Mouse (Mus musculus): Measurements from ENCODE around the gene Fam129c. TPM values are rescaled to one million over a fixed set of nuclear protein-coding genes. Genes with fewer than 3 reads are reported as not detected.

Fam129c gene
- polyA plus RNA-seq, 1 experiment = 2.4 TPM

- peak overlapping the region; percentile 55 for H3ac ChIP-seq (ENCODE audit: control insufficient read depth, insufficient read length, low read depth)
- H3K79me2 ChIP-seq (ENCODE audit: control insufficient read depth, insufficient read depth) = no peaks in the 10 kb centered on the region
- H3K27me3 ChIP-seq (ENCODE audit: control insufficient read depth, insufficient read depth, insufficient read length) = no peaks in the 10 kb centered on the region
- TF ChIP-seq USF1 (IDR thresholded peaks at IDR 0.05; ENCODE audit: low read depth) = no peak
- TF ChIP-seq MAX (IDR thresholded peaks at IDR 0.05) = no peak
- H3K4me3 ChIP-seq (ENCODE audit: insufficient read depth, poor library complexity, severe bottlenecking) = peak overlapping the region; percentile 18
- no peaks in the 10 kb centered on the region for H3K79me3 ChIP-seq (ENCODE audit: low read depth)
- peaks cover 24% of the 10 kb centered on the region for H3K36me3 ChIP-seq (ENCODE audit: control insufficient read depth, insufficient read depth)
Observed at GRCm38 (mm10) chr8:71628396-71629095, 31.1 kb downstream of the Fam129c start.

GRCm38 (mm10) chr8:71629096-71629697, 31.7 kb downstream of the Fam129c start:
- TF ChIP-seq FOSL1 (IDR thresholded peaks at IDR 0.05; ENCODE audit: insufficient read depth, low read length, poor library complexity, severe bottlenecking) = no peak
- TF ChIP-seq MYOD1 (IDR thresholded peaks at IDR 0.05; ENCODE audit: control insufficient read depth, insufficient read length, low read depth) = no peak
- peak; percentile 93 for TF ChIP-seq MAX (IDR thresholded peaks at IDR 0.05)
- peak; percentile 21 for TF ChIP-seq CTCF (IDR thresholded peaks at IDR 0.05; ENCODE audit: control insufficient read depth, insufficient read depth, insufficient read length)
- TF ChIP-seq MYOG (IDR thresholded peaks at IDR 0.05; ENCODE audit: control insufficient read depth, extremely low read depth, insufficient read length) = no peak
- Histone ChIP-seq H3K79me3 (ENCODE audit: low read depth) (no peaks in the 10 kb centered on the region), H3K79me2 (ENCODE audit: control insufficient read depth, insufficient read depth) (no peaks in the 10 kb centered on the region), H3ac (ENCODE audit: control insufficient read depth, insufficient read length, low read depth) (peak overlapping the region; percentile 79), H3K36me3 (ENCODE audit: control insufficient read depth, insufficient read depth) (peaks cover 17% of the 10 kb centered on the region), H3K27me3 (ENCODE audit: control insufficient read depth, insufficient read depth, insufficient read length) (no peaks in the 10 kb centered on the region), H3K4me3 (ENCODE audit: insufficient read depth, poor library complexity, severe bottlenecking) (peak overlapping the region; percentile 18)

GRCm38 (mm10) chr8:71629781-71630212, 32.3 kb downstream of the Fam129c start:
- TF ChIP-seq USF1 (IDR thresholded peaks at IDR 0.05; ENCODE audit: low read depth) (no peak), MYOD1 (IDR thresholded peaks at IDR 0.05; ENCODE audit: control insufficient read depth, insufficient read length, low read depth) (no peak), MAX (IDR thresholded peaks at IDR 0.05) (no peak), MYOG (IDR thresholded peaks at IDR 0.05; ENCODE audit: control insufficient read depth, extremely low read depth, insufficient read length) (no peak), CTCF (IDR thresholded peaks at IDR 0.05; ENCODE audit: control insufficient read depth, insufficient read depth, insufficient read length) (no peak), FOSL1 (IDR thresholded peaks at IDR 0.05; ENCODE audit: insufficient read depth, low read length, poor library complexity, severe bottlenecking) (no peak), CEBPB (IDR thresholded peaks at IDR 0.05; ENCODE audit: low read depth) (no peak)
- peak overlapping the region; percentile 18 for H3K4me3 ChIP-seq (ENCODE audit: insufficient read depth, poor library complexity, severe bottlenecking)
- H3K79me2 ChIP-seq (ENCODE audit: control insufficient read depth, insufficient read depth) = no peaks in the 10 kb centered on the region
- peaks cover 11% of the 10 kb centered on the region for H3K36me3 ChIP-seq (ENCODE audit: control insufficient read depth, insufficient read depth)
- peak overlapping the region; percentile 79 for H3ac ChIP-seq (ENCODE audit: control insufficient read depth, insufficient read length, low read depth)
- no peaks in the 10 kb centered on the region for H3K79me3 ChIP-seq (ENCODE audit: low read depth)
- no peaks in the 10 kb centered on the region for H3K27me3 ChIP-seq (ENCODE audit: control insufficient read depth, insufficient read depth, insufficient read length)

- Histone ChIP-seq H3K36me3 (ENCODE audit: control insufficient read depth, insufficient read depth) (peaks cover 3% of the 10 kb centered on the region), H3ac (ENCODE audit: control insufficient read depth, insufficient read length, low read depth) (no peak overlapping the region), H3K4me3 (ENCODE audit: insufficient read depth, poor library complexity, severe bottlenecking) (no peak overlapping the region), H3K79me2 (ENCODE audit: control insufficient read depth, insufficient read depth) (no peaks in the 10 kb centered on the region), H3K27me3 (ENCODE audit: control insufficient read depth, insufficient read depth, insufficient read length) (no peaks in the 10 kb centered on the region), H3K79me3 (ENCODE audit: low read depth) (no peaks in the 10 kb centered on the region)
- TF ChIP-seq CEBPB (IDR thresholded peaks at IDR 0.05; ENCODE audit: low read depth) (no peak), FOSL1 (IDR thresholded peaks at IDR 0.05; ENCODE audit: insufficient read depth, low read length, poor library complexity, severe bottlenecking) (no peak), MYOG (IDR thresholded peaks at IDR 0.05; ENCODE audit: control insufficient read depth, extremely low read depth, insufficient read length) (no peak), MYOD1 (IDR thresholded peaks at IDR 0.05; ENCODE audit: control insufficient read depth, insufficient read length, low read depth) (no peak), CTCF (IDR thresholded peaks at IDR 0.05; ENCODE audit: control insufficient read depth, insufficient read depth, insufficient read length) (no peak), USF1 (IDR thresholded peaks at IDR 0.05; ENCODE audit: low read depth) (no peak), MAX (IDR thresholded peaks at IDR 0.05) (no peak)
Observed at GRCm38 (mm10) chr8:71630761-71631160, 33.3 kb downstream of the Fam129c start.

- TF ChIP-seq USF1 (IDR thresholded peaks at IDR 0.05; ENCODE audit: low read depth) (peak; percentile 74), CTCF (IDR thresholded peaks at IDR 0.05; ENCODE audit: control insufficient read depth, insufficient read depth, insufficient read length) (no peak), FOSL1 (IDR thresholded peaks at IDR 0.05; ENCODE audit: insufficient read depth, low read length, poor library complexity, severe bottlenecking) (no peak), MAX (IDR thresholded peaks at IDR 0.05) (no peak), MYOD1 (IDR thresholded peaks at IDR 0.05; ENCODE audit: control insufficient read depth, insufficient read length, low read depth) (no peak)
- H3K27me3 ChIP-seq (ENCODE audit: control insufficient read depth, insufficient read depth, insufficient read length) = no peaks in the 10 kb centered on the region
- no peak overlapping the region for H3K4me3 ChIP-seq (ENCODE audit: insufficient read depth, poor library complexity, severe bottlenecking)
- H3ac ChIP-seq (ENCODE audit: control insufficient read depth, insufficient read length, low read depth) = no peak overlapping the region
- H3K36me3 ChIP-seq (ENCODE audit: control insufficient read depth, insufficient read depth) = no peaks in the 10 kb centered on the region
- no peaks in the 10 kb centered on the region for H3K79me3 ChIP-seq (ENCODE audit: low read depth)
- no peaks in the 10 kb centered on the region for H3K79me2 ChIP-seq (ENCODE audit: control insufficient read depth, insufficient read depth)
Observed at GRCm38 (mm10) chr8:71631897-71632296, 34.4 kb downstream of the Fam129c start.

- no peaks in the 10 kb centered on the region for H3K79me2 ChIP-seq (ENCODE audit: control insufficient read depth, insufficient read depth)
- TF ChIP-seq FOSL1 (IDR thresholded peaks at IDR 0.05; ENCODE audit: insufficient read depth, low read length, poor library complexity, severe bottlenecking) (no peak), USF1 (IDR thresholded peaks at IDR 0.05; ENCODE audit: low read depth) (no peak), MYOD1 (IDR thresholded peaks at IDR 0.05; ENCODE audit: control insufficient read depth, insufficient read length, low read depth) (no peak), MAX (IDR thresholded peaks at IDR 0.05) (no peak), CTCF (IDR thresholded peaks at IDR 0.05; ENCODE audit: control insufficient read depth, insufficient read depth, insufficient read length) (peak; percentile 14)
- H3K79me3 ChIP-seq (ENCODE audit: low read depth) = no peaks in the 10 kb centered on the region
- no peak overlapping the region for H3K4me3 ChIP-seq (ENCODE audit: insufficient read depth, poor library complexity, severe bottlenecking)
- no peak overlapping the region for H3ac ChIP-seq (ENCODE audit: control insufficient read depth, insufficient read length, low read depth)
- H3K36me3 ChIP-seq (ENCODE audit: control insufficient read depth, insufficient read depth) = no peaks in the 10 kb centered on the region
- no peaks in the 10 kb centered on the region for H3K27me3 ChIP-seq (ENCODE audit: control insufficient read depth, insufficient read depth, insufficient read length)
Observed at GRCm38 (mm10) chr8:71633164-71633563, 35.7 kb downstream of the Fam129c start.

All from C2C12 (cell line).